Mouse (Mus musculus): ENCODE results near the gene Casc1.

The Casc1 gene

GRCm38 (mm10) chr6:145204440-145204839 is 6.4 kb downstream of the Casc1 start:
- DNase-seq (ENCODE audit: low spot score in 2 of 2), result no peak

GRCm38 (mm10) chr6:145202432-145203125 is 8.2 kb downstream of the Casc1 start:
- DNase-seq (ENCODE audit: low spot score in 2 of 2), result no peak

DNA sequence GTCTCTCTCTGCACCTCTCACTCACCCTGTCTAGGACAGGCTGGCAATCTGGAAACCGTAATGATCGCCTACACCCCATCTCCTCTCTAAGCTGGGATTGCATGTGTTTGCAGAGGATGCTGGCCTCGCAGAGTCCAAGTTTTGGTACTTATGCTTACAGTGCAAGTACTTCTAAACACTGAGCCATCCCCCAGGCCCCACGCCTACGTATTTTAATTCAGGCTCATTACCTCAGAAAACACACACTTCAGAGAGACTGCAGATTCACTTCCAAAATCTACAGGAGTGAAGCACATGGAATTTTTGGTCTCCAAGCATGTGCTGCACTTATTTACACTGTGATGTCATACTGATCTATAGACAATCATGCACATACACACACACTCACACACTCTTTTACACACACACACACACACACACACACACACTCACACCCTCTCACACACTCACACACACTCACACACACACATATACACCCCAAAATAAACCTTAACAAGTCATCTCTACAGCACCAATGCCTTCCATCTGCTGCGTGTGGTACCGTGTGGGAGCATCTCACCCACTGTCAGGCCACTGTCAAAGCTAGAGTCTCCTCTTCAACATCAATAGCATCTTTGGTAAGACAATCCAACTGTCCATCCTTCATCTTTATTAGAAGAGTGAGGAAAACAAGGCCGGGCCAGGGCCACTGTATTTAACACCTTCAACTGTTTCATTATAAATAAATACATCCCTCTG is 12.7 kb downstream of the Casc1 start:
- no peak for DNase-seq (ENCODE audit: low spot score in 2 of 2)

DNA sequence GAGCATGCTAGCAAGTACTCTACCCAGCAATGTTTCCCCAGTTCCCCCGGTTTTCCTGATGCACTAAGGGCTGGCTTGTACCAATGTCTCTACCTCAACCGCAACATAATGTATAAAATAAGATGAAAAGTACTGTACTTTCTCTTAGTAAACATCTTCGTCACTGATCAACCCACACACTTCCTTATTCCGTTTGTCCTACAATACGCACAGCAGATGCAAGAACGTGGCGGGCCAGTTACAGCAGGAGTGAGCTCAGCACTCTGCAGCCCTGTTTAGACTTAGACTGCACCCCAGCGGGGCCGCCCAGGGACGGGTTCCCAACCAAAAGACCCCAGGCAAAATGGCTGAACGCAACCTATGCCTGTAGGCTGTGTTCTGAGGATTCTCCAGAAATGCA is 17.4 kb downstream of the Casc1 start:
- peak; percentile 38 to 61 for DNase-seq (ENCODE audit: low spot score in 2 of 2)

DNA sequence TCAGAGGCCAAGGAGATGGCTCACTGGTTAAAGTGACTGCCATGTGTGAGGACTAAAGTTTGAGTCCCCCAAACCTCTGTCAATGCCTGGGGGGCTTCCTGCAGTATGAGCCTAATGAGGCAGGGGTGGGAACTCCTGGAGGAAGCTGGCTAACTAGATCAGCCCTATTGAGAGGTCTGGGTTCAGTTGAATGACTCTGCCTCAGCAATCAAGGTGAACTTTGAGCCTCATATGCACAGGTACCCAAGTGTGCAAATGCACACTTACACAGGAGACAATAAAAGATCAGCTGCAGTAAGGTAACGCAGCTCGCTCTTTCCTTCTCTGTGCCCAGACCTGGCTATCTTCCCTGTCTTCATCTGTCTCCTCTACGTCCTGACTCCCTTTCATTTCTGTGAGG is 17.8 kb downstream of the Casc1 start:
- peak in 1 of 2 experiments; percentile 2 for DNase-seq (ENCODE audit: low spot score in 2 of 2)

GRCm38 (mm10) chr6:145187093-145188088 is 23.4 kb downstream of the Casc1 start:
- peak in 1 of 2 experiments; percentile 26 for DNase-seq (ENCODE audit: low spot score in 2 of 2)

DNA sequence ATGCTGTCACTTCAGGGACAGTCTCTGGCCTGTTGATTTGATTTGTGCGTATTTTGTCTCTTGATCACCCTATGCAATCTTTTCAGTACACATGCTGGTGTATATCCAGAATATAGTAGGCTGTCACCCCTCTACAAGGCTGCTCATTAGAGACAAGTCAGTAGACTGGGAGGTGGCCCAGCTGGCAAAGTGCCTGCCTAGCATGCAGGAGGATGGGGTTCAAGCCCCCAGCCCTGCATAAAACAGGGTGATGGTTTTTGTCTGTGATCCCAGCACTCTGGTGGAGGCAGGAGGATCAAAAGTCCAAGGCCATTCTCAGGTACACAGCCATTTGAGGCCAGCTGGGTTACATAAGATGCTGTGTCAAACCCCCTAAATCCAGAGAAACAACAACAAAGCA is 24.7 kb downstream of the Casc1 start:
- no peak for DNase-seq (ENCODE audit: low spot score in 2 of 2)

DNA sequence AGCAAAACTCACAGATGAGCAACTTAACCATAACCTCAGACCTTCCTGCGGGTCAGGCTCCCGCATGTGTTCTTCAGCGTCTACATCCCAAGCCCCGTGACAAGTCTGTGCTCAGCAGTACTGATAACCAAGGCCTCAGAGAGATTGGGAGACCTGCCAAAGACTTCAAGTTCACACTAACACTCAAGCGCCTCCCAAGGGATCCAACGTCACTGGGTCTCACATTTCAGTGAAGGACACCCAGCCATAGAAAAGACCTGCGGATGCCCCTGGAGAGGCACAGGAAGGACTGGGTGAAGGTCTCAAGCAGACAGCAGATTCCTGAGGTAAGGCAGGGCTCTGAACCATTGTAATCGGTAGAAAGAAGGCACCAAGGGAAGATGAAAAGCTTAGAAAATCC is 28.8 kb downstream of the Casc1 start:
- DNase-seq (ENCODE audit: low spot score in 2 of 2), result no peak

DNA sequence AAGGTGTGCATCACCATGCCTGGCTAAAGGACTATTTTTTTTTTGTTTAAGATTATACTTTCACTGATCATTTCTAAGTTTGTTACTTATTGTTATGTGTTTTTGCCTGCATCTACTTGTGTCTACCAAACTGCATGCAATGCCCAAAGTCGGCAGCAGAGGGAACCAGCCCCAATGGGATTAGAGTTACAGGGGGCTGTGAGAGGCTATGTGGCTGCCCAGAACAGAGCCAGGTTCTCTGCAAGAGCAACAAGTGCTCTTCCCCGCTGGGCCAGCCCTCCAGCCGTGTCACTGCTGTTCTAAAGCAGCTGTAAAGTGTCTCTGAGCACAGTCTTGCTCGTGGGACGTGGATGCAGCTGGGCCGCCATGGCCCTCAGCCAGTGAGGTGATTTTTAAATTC is 31.1 kb downstream of the Casc1 start:
- peak; percentile 67 to 82 for DNase-seq (ENCODE audit: low spot score in 2 of 2)

DNA sequence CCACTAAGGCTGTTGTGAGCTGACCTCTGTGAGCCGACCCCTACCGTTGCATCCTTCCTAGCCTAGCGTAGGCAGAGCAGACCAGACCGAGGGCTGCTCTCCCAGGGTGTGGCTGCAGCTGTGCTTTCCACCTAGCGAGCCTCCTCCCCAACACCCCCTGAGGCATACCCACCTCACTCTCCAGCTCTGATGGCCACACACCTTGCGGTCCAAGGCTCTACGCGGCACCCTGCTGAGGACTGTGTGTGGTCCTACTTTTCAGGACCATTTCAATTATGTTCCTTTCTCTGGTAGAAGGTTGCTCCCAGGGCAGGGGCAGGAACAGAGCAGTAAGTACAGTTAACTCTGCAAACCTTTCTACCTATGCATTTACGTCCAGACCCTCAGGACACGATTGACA is 34.3 kb downstream of the Casc1 start:
- no peak for DNase-seq (ENCODE audit: low spot score in 2 of 2)

DNA sequence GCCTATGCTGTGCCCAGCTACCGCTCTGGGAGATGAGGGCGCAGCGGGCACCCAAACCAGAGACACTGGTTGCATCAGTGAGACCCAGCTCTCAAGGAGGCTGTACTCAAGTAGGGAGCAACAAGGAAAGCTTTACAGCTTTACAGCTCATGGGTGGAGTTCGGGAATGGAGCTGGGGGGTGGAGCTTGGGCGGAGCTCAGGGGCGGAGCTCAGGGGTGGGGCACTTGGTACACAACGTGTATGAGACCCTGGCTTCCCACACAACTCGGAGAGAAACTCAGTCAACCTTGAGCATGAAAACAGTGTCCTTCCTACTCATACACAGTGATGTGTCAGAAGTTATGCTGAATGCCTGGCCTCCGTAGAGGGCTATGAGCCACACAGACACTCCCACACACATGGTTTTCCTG is 35.2 kb downstream of the Casc1 start:
- no peak for DNase-seq (ENCODE audit: low spot score in 2 of 2)

DNA sequence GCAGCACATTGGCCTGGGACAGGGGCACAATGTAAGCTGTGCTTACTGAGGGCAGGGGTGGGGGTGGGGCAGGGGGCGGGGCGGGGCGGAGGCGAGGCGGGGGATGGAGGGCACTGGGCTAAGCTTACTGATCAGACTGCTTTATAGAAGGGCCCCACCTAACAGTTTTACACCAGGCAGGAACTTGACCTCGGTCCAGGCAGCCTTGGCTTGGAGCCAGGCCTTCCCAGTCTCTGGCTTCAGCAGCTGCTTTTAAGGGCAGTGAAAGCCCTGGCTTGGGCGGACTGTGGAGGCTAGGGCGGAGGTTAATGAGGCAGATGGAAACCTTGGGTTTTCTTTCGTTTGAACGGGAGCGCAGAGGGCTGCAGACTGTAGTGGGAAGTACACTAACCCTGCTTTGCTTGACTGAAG is 37.0 kb downstream of the Casc1 start:
- no peak for DNase-seq (ENCODE audit: low spot score in 2 of 2)

GRCm38 (mm10) chr6:145171892-145172606 is 38.8 kb downstream of the Casc1 start:
- DNase-seq (ENCODE audit: low spot score in 2 of 2), result no peak

- no peak for DNase-seq (ENCODE audit: low spot score in 2 of 2)
These were observed 50.2 kb downstream of the Casc1 start for GRCm38 (mm10) chr6:145160581-145160980.

GRCm38 (mm10) chr6:145158619-145159018 is 52.2 kb downstream of the Casc1 start:
- DNase-seq (ENCODE audit: low spot score in 2 of 2), result peak in 1 of 2 experiments; percentile 30

DNA sequence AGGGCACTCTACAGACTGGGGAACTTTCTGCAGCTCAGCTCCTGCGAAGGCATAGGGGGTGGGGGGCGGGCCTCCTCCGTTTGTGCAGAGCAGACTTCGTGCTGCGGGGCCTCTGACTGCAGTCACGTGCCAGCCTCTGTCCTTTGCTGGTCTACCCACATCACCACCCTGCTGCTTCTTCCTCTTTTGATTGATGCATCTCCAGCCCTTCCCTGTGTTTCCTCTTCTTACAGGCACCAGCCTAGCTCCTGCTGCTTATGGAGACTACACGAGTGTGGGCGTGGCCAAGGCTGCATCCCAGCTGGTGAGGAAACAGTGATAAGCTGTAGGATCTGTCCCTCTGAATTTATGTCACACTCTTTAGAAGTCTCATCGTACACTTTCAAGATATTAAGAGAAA is 61.8 kb downstream of the Casc1 start:
- no peak for DNase-seq (ENCODE audit: low spot score in 2 of 2)

GRCm38 (mm10) chr6:145147716-145148115 is 63.1 kb downstream of the Casc1 start:
- DNase-seq (ENCODE audit: low spot score in 2 of 2), result no peak

GRCm38 (mm10) chr6:145145173-145145572 is 65.6 kb downstream of the Casc1 start:
- no peak for DNase-seq (ENCODE audit: low spot score in 2 of 2)

GRCm38 (mm10) chr6:145141827-145142226 is 69.0 kb downstream of the Casc1 start:
- DNase-seq (ENCODE audit: low spot score in 2 of 2), result no peak

- no peak for DNase-seq (ENCODE audit: low spot score in 2 of 2)
These were observed 70.1 kb downstream of the Casc1 start for GRCm38 (mm10) chr6:145140706-145141105.

DNA sequence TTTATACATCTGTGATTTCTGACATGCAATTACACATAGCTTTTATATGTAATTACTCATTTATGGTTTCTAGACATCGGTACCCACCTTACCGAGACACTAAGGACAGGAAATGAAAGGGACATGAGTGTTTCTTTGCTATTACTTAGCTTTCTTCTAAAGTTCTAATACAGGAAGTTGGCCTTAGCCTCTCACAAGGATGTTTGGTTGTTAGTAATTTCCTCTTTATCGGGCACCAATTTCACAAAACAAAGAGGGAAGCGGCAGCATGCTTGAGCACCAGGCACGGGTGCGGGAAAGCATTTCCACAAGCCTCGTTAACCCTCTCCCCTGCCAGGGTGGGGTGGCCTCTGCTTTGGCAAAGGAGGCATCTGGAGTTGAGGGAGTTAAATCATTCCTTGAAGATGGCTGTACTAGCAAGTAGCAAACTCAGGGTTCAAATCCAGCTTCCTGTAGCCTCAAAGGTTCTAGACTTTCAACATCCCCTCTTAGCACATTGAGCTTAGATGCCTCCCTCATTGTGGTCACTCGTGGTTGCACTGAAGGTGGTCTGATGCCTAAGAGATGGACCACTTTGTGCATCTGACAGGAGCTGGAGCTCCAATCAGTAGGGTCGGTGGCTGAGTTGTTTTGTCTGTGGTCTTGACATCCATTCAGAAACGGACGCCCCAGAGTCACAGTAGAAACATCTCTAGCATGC is 70.9 kb downstream of the Casc1 start:
- DNase-seq (ENCODE audit: low spot score in 2 of 2), result no peak

Measured in thymus, postnatal 10 days (tissue).